Mouse (Mus musculus) left cerebral cortex, adult 8-10 months (tissue): Measurements from ENCODE around the gene Serpinb6a. TPM values are rescaled to one million over a fixed set of nuclear protein-coding genes. Genes with fewer than 3 reads are reported as not detected.

Source experiments
- DNase-seq, 2 experiments: peaks; one replicate each; pipeline ENCODE4 v3.0.0; 2022; ENCODE audit warnings: low spot score in 2 of 2
- total RNA-seq, 4 experiments: library from RNA; stranded (reverse); gene quantifications; 2 replicates each; pipeline ENCODE4 v1.2.4; 2022

The Serpinb6a gene
- 10 to 100 TPM; 36.0 to 44.5 (median 39.3) TPM for total RNA-seq

GRCm38 (mm10) chr13:34002058-34003006 lies at the start of gene Serpinb6a, which contains the start of gene Ripk1:
Gene Serpinb6a, minus strand, starts transcription at chr13:34002794.
Gene Ripk1, plus strand, starts transcription at chr13:34002363.
- DNase-seq: peak; percentile 81 to 84

- DNase-seq: no peak
Observed at GRCm38 (mm10) chr13:34051692-34052091, 49.1 kb upstream of the Serpinb6a start.

GRCm38 (mm10) chr13:34050479-34050878 lies 47.9 kb upstream of the Serpinb6a start:
- DNase-seq: peak in 1 of 2 experiments; percentile 77

- DNase-seq: no peak
Observed at GRCm38 (mm10) chr13:34047526-34047925, 44.9 kb upstream of the Serpinb6a start.

- peak; percentile 42 to 71 for DNase-seq
Observed at GRCm38 (mm10) chr13:34046421-34047012, 43.9 kb upstream of the Serpinb6a start.

- DNase-seq: no peak
Observed at GRCm38 (mm10) chr13:34045511-34046249, 43.1 kb upstream of the Serpinb6a start.

GRCm38 (mm10) chr13:34043716-34044393 lies 41.3 kb upstream of the Serpinb6a start:
- DNase-seq: no peak

GRCm38 (mm10) chr13:34040091-34040490 lies 37.5 kb upstream of the Serpinb6a start:
- DNase-seq: no peak

- DNase-seq: no peak
Observed at GRCm38 (mm10) chr13:34038901-34039341, 36.3 kb upstream of the Serpinb6a start.

GRCm38 (mm10) chr13:34038056-34038432 lies 35.5 kb upstream of the Serpinb6a start:
- DNase-seq: no peak

- DNase-seq: peak; percentile 84 to 92
Observed at GRCm38 (mm10) chr13:34037172-34038055, 34.8 kb upstream of the Serpinb6a start, which contains the start of gene Bphl. Gene Bphl, plus strand, starts transcription at chr13:34037597.

GRCm38 (mm10) chr13:34036726-34037125 lies 34.1 kb upstream of the Serpinb6a start:
- DNase-seq: no peak

- no peak for DNase-seq
Observed at GRCm38 (mm10) chr13:34035424-34035823, 32.8 kb upstream of the Serpinb6a start.

GRCm38 (mm10) chr13:34032041-34032440 lies 29.4 kb upstream of the Serpinb6a start:
- DNase-seq: no peak

GRCm38 (mm10) chr13:34021998-34022397 lies 19.4 kb upstream of the Serpinb6a start:
- DNase-seq: no peak

GRCm38 (mm10) chr13:34018521-34018920 lies 15.9 kb upstream of the Serpinb6a start:
- no peak for DNase-seq

GRCm38 (mm10) chr13:34016927-34017569 lies 14.5 kb upstream of the Serpinb6a start:
- no peak for DNase-seq

GRCm38 (mm10) chr13:34007234-34007633 lies 4.6 kb upstream of the Serpinb6a start:
- DNase-seq: no peak

- peak in 1 of 2 experiments; percentile 12 for DNase-seq
Observed at GRCm38 (mm10) chr13:34003058-34003457, 464 bp upstream of the Serpinb6a start.
